Mouse (Mus musculus) embryonic fibroblast, embryonic 13.5 days (primary cell): ENCODE measurements around the gene Timmdc1. TPM values are rescaled to one million over a fixed set of nuclear protein-coding genes. Genes with fewer than 3 reads are reported as not detected.
A peak's percentile ranks its signal among the peaks of the same experiment; 100 is the strongest.

Experiments used
- H3K27ac ChIP-seq: 2 replicates; pipeline ENCODE4 v1.5.1; 2012; ENCODE audit warnings: low read length, control low read depth, inconsistent platforms; ENCODE audit not compliant: insufficient read depth
- H3K4me1 ChIP-seq: 2 replicates; pipeline ENCODE4 v1.6.1; 2011; ENCODE audit warnings: low read length; ENCODE audit not compliant: control insufficient read depth, insufficient read depth
- H3K4me3 ChIP-seq: 2 replicates; pipeline ENCODE4 v1.5.1; 2011; ENCODE audit warnings: mild to moderate bottlenecking, control low read depth, low read length; ENCODE audit not compliant: insufficient read depth
- CTCF ChIP-seq: IDR thresholded peaks from 2 replicates; pipeline ENCODE4 v1.5.1; 2011; ENCODE audit warnings: mild to moderate bottlenecking, control low read depth, low read length, moderate library complexity, borderline replicate concordance; ENCODE audit not compliant: insufficient read depth
- POLR2A ChIP-seq: IDR thresholded peaks from 2 replicates; pipeline ENCODE4 v1.6.1; 2011; ENCODE audit warnings: low read depth, mild to moderate bottlenecking, control low read depth, low read length, moderate library complexity
- polyA plus RNA-seq: library from polyadenylated mRNA; stranded (reverse); fragments of >200 nt; gene quantifications from 2 replicates; pipeline ENCODE4 v1.2.4, GENCODE M21; 2011; ENCODE audit warnings: low read depth; ENCODE audit not compliant: missing spikeins, insufficient read length

The Timmdc1 gene
- polyA plus RNA-seq, 1 experiment, result 29.0 TPM

GRCm38 (mm10) chr16:38549479-38550396 is 27.3 kb upstream of the Timmdc1 start, which contains the start of gene Poglut1:
Gene Poglut1 (minus strand): TSS chr16:38550258.
- TF ChIP-seq POLR2A, result peak; percentile 79
- TF ChIP-seq CTCF, result no peak
- Histone ChIP-seq H3K4me1 (no peaks in the 10 kb centered on the region; the same call in none of the 2 replicates), H3K27ac (no peak within 1 kb of the TSS), H3K4me3 (peak within 1 kb of the TSS; percentile 64)

- Histone ChIP-seq H3K4me3 (no peak overlapping the region), H3K27ac (no peak overlapping the region), H3K4me1 (no peaks in the 10 kb centered on the region; the same call in 1 of the 2 replicates)
- no peak for TF ChIP-seq CTCF
- TF ChIP-seq POLR2A, result no peak
These were observed 25.5 kb upstream of the Timmdc1 start for GRCm38 (mm10) chr16:38548000-38548399.

GRCm38 (mm10) chr16:38538716-38539380 is 16.4 kb upstream of the Timmdc1 start:
- TF ChIP-seq POLR2A (no peak), CTCF (no peak)

GRCm38 (mm10) chr16:38536544-38537146 is 14.2 kb upstream of the Timmdc1 start:
- no peaks in the 10 kb centered on the region for H3K4me1 ChIP-seq
- TF ChIP-seq CTCF, result peak; percentile 43; the same call in 1 of the 2 replicates
- TF ChIP-seq POLR2A, result no peak
- no peak overlapping the region for H3K4me3 ChIP-seq
- no peak overlapping the region for H3K27ac ChIP-seq

More at GRCm38 (mm10) chr16:38538716-38539380, 16.4 kb upstream of the Timmdc1 start:
- H3K4me3 ChIP-seq, result no peak overlapping the region
- no peaks in the 10 kb centered on the region for H3K4me1 ChIP-seq
- no peak overlapping the region for H3K27ac ChIP-seq

GRCm38 (mm10) chr16:38526264-38526663 is 3.8 kb upstream of the Timmdc1 start:
- no peaks in the 10 kb centered on the region for H3K4me1 ChIP-seq
- no peak overlapping the region for H3K27ac ChIP-seq
- H3K4me3 ChIP-seq, result no peak overlapping the region
- TF ChIP-seq CTCF (no peak), POLR2A (no peak)

- H3K4me3 ChIP-seq, result peak overlapping the region; percentile 70
- TF ChIP-seq CTCF (no peak), POLR2A (no peak)
- H3K27ac ChIP-seq, result peak overlapping the region; percentile 22; the same call in 1 of the 2 replicates
- H3K4me1 ChIP-seq, result peaks cover 5% of the 10 kb centered on the region
These were observed 1.1 kb downstream of the Timmdc1 start for GRCm38 (mm10) chr16:38521211-38521987.

GRCm38 (mm10) chr16:38519140-38519539 is 3.3 kb downstream of the Timmdc1 start:
- no peak overlapping the region for H3K4me3 ChIP-seq
- peaks cover 5% of the 10 kb centered on the region for H3K4me1 ChIP-seq
- TF ChIP-seq CTCF (no peak), POLR2A (no peak)
- H3K27ac ChIP-seq, result no peak overlapping the region

- TF ChIP-seq POLR2A (no peak), CTCF (no peak)
- no peak overlapping the region for H3K27ac ChIP-seq
- H3K4me1 ChIP-seq, result no peaks in the 10 kb centered on the region
- H3K4me3 ChIP-seq, result no peak overlapping the region
These were observed 11.6 kb downstream of the Timmdc1 start for GRCm38 (mm10) chr16:38510846-38511245.
